Mouse (Mus musculus): ENCODE results near the gene Faap100.
"Not testable (repeated sequence)": the region's sequence is repeated elsewhere in the genome, so short reads cannot be mapped to it uniquely, and the experiment has no call there.

Faap100 gene

GRCm38 (mm10) chr11:120378611-120379540, at the start of gene Faap100:
Gene Faap100, minus strand, starts transcription at chr11:120378764.
- peak; percentile 81 to 86 for DNase-seq (ENCODE audit: low spot score in 2 of 2)

GRCm38 (mm10) chr11:120426727-120427126, 48.2 kb upstream of the Faap100 start:
- DNase-seq (ENCODE audit: low spot score in 2 of 2), result no peak

GRCm38 (mm10) chr11:120423569-120424295, 45.2 kb upstream of the Faap100 start:
- DNase-seq (ENCODE audit: low spot score in 2 of 2), result peak in 1 of 2 experiments; percentile 47

- no peak for DNase-seq (ENCODE audit: low spot score in 2 of 2)
Measured at GRCm38 (mm10) chr11:120422651-120423568, 44.3 kb upstream of the Faap100 start.

GRCm38 (mm10) chr11:120418592-120418991, 40.0 kb upstream of the Faap100 start:
- no peak for DNase-seq (ENCODE audit: low spot score in 2 of 2)

GRCm38 (mm10) chr11:120417852-120418251, 39.3 kb upstream of the Faap100 start:
- DNase-seq (ENCODE audit: low spot score in 2 of 2), result no peak

- not testable (repeated sequence) for DNase-seq (ENCODE audit: low spot score in 2 of 2)
Measured at GRCm38 (mm10) chr11:120413621-120414020, 35.1 kb upstream of the Faap100 start.

- DNase-seq (ENCODE audit: low spot score in 2 of 2), result no peak
Measured at GRCm38 (mm10) chr11:120406445-120406844, 27.9 kb upstream of the Faap100 start.

GRCm38 (mm10) chr11:120405867-120406266, 27.3 kb upstream of the Faap100 start:
- no peak for DNase-seq (ENCODE audit: low spot score in 2 of 2)

- DNase-seq (ENCODE audit: low spot score in 2 of 2), result no peak
Measured at GRCm38 (mm10) chr11:120404814-120405213, 26.2 kb upstream of the Faap100 start.

GRCm38 (mm10) chr11:120399319-120399718, 20.8 kb upstream of the Faap100 start:
- DNase-seq (ENCODE audit: low spot score in 2 of 2), result no peak

GRCm38 (mm10) chr11:120397602-120398001, 19.0 kb upstream of the Faap100 start:
- DNase-seq (ENCODE audit: low spot score in 2 of 2), result no peak

GRCm38 (mm10) chr11:120395661-120396060, 17.1 kb upstream of the Faap100 start:
- DNase-seq (ENCODE audit: low spot score in 2 of 2), result no peak

GRCm38 (mm10) chr11:120388580-120388979, 10.0 kb upstream of the Faap100 start:
- DNase-seq (ENCODE audit: low spot score in 2 of 2), result no peak

- no peak for DNase-seq (ENCODE audit: low spot score in 2 of 2)
Measured at GRCm38 (mm10) chr11:120387157-120387556, 8.6 kb upstream of the Faap100 start.

- DNase-seq (ENCODE audit: low spot score in 2 of 2), result no peak
Measured at GRCm38 (mm10) chr11:120386632-120387031, 8.1 kb upstream of the Faap100 start.

GRCm38 (mm10) chr11:120382509-120382908, 3.9 kb upstream of the Faap100 start:
- DNase-seq (ENCODE audit: low spot score in 2 of 2), result no peak

- DNase-seq (ENCODE audit: low spot score in 2 of 2), result no peak
Measured at GRCm38 (mm10) chr11:120381157-120381556, 2.6 kb upstream of the Faap100 start.

GRCm38 (mm10) chr11:120380271-120380670, 1.7 kb upstream of the Faap100 start:
- no peak for DNase-seq (ENCODE audit: low spot score in 2 of 2)

- no peak for DNase-seq (ENCODE audit: low spot score in 2 of 2)
Measured at GRCm38 (mm10) chr11:120378031-120378610, 443 bp downstream of the Faap100 start.

GRCm38 (mm10) chr11:120377337-120377736, 1.2 kb downstream of the Faap100 start:
- no peak for DNase-seq (ENCODE audit: low spot score in 2 of 2)

All from spleen, postnatal 14 days (tissue).